Mouse (Mus musculus): ENCODE measurements at regions not wholly inside any gene's neighbourhood (a gene's known extent, or its start where the extent isn't known, plus 50 kb on each side); places are given as distances from the start of the nearest gene placed in this dataset.

DNA sequence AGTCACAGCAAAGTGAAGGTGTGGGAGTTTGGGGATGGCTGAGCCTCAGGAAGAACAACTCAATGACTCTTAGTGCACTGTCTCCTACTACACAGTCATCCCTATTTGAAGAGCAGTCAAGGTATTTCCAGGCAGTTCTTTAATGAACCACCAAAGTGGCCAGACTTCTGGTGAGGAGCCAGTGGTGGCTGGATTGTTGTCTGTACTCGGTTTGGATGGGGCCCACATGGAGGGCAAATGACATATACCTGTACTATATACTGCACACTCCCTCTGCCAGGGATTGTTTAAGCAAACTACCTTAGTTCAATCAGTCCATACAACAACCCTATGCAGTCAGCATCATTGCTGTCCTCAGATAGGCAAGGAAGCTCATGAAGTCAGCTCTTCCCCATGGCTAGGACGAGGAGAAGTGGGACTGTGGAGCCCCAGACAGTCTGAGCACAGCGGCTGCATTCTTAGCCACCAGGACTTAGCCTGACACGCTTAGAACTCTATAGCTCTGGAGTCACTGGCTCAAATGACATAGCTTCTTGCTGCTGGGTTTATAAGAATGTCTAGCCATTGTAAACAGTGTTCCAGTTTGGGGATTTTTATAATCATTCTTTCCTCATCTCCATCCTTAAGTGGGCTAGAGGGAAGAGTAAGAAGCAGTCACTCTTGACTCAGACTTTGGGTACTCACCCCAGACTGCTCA is 72.8 kb upstream of the Boc start:
- no peak for ATAC-seq (replicated peaks; ENCODE audit: low read depth, poor library complexity, severe bottlenecking)

GRCm38 (mm10) chr16:44630861-44631260 is 72.2 kb upstream of the Boc start:
- ATAC-seq (replicated peaks; ENCODE audit: low read depth, poor library complexity, severe bottlenecking), result no peak

- ATAC-seq (replicated peaks; ENCODE audit: low read depth, poor library complexity, severe bottlenecking), result no peak
These were observed 71.7 kb upstream of the Boc start for GRCm38 (mm10) chr16:44630426-44630825.

DNA sequence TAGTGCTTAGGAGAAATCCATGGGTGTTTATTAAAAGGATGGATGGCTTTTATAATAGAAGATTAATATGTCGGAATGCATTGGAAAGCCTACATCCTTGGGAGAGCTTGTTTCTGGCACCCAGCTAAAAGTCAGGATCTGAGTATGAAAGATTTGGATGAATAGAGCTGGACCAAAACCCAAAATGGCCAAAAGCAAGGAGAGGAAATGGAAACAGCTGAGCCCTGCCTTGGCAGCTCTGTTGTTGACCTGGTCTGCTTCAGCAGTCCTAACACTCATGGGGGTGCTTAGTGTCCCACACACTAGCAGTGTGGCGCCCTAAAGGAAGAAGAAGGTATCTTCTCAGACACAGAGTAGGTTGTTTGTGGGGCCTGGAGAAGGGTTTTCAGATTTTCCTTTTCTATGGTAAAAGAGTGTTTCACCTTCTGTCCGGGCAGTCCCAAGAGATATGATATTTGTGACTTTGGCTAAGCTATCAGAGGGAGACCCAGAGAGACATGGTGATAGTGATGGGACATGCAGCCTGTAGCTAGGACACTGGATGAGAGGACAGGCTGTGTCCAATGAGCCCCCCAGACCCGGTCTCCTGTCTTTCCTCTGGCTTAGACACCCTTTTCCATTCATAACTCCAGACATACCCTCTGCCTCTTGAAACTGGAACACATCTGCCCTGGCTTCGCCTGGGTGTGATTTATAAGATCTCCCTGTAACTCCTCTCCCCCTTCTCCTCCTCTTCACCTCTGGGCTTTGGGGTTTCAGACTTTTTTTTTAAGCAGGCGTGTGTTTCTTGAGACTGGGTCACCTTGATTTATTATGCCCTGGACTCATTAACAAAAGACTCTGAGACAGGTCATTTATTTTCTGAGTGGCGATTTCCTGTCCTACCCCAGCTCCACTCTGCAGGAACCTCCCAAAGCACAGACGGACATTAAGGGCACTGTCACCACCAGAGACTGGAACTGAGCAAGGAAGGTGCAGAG is 70.9 kb upstream of the Boc start:
- no peak for ATAC-seq (replicated peaks; ENCODE audit: low read depth, poor library complexity, severe bottlenecking)

- ATAC-seq (replicated peaks; ENCODE audit: low read depth, poor library complexity, severe bottlenecking), result no peak
These were observed 67.2 kb upstream of the Boc start for GRCm38 (mm10) chr16:44625871-44626293.

- ATAC-seq (replicated peaks; ENCODE audit: low read depth, poor library complexity, severe bottlenecking), result no peak
These were observed 66.5 kb upstream of the Boc start for GRCm38 (mm10) chr16:44625108-44625616.

DNA sequence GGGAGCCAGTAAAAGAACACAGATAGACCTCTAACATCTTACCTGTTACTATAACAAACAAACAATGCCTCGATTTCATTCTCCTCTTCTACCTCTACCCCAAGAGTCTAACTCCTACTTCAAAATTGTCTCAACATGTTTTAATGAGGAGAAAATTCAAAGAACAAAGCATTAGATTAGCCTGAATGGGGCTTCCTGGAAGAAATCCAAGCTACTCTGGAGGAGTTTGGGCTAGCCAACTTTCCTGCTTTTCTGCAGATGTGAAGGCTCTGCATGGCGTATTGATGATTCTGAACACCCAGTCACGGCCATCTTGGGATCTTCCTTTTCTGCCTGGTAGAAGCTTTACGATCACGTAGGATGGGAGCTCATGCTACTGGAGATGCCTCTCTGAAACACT is 62.9 kb upstream of the Boc start:
- ATAC-seq (replicated peaks; ENCODE audit: low read depth, poor library complexity, severe bottlenecking), result no peak

GRCm38 (mm10) chr16:44620536-44620935 is 61.8 kb upstream of the Boc start:
- 0 out of 2 replicates have a peak, but pooled peaks have one; percentile 60 for ATAC-seq (replicated peaks; ENCODE audit: low read depth, poor library complexity, severe bottlenecking)

DNA sequence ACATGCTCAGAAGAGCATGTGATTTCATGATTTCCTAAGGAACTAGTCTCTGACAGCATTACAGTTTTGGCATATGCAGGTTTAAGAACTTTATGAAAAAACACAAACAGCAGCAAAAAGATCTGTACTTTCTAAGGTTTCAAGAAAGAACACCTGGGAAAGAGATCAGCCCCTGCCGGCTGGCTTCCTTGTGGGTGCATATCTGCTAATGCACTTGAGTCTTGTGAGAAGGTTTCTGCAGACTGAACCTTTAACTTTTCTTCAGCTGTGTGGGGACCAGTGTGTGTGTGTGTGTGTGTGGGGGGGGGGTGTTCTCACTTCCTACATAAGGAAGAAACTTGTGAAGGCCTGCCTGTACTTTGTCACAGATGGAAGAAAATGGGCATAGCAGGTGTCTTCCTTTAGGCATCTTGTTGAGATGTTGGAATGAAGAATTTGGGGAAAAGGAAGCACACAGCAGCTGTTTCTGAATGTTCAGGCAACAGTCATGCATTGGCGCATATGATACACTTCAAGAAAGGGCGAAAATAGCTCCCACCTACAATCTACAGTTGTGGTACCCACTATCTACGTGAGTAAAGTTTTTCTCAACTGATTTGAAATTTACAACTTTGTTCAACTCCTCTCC is 60.9 kb upstream of the Boc start:
- ATAC-seq (replicated peaks; ENCODE audit: low read depth, poor library complexity, severe bottlenecking), result no peak

DNA sequence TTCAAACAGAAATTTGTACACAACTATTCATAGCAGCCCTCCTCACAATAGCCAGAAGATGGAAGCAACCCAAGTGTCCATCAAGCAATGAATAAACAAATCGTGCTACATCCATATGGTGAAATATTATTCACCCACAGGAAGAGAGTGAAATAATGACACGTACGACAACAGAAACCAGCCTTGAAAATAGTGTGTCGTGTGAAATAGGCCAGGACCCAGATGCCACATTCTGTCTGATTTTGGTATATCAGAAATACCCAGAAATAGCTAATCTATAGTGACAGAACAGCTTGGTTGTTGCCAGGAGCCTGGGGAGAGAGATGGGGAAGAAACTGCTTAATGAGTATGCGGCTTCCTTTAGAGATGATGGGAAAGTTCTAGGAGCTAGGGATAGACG is 58.3 kb upstream of the Boc start:
- no peak for ATAC-seq (replicated peaks; ENCODE audit: low read depth, poor library complexity, severe bottlenecking)

DNA sequence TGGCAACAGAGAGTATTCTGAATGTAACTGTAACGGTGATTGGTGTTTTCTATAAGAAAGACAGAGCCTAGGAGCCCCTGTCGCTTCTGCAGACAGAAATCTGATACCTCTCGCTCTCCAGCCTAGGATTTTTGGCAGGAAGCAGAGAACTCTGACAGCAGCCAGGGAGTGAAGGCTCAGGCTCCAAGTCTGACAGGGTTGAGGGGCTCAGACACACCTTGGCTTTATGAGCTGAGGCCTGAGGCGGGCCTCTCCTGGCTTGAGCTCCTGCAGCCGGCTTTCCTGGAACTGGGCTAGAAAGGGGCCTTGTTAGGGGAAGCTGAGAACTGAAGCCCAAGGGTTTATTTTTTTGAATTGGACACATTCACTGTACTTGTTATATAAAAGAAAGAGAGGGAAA is 57.7 kb upstream of the Boc start:
- ATAC-seq (replicated peaks; ENCODE audit: low read depth, poor library complexity, severe bottlenecking), result no peak

DNA sequence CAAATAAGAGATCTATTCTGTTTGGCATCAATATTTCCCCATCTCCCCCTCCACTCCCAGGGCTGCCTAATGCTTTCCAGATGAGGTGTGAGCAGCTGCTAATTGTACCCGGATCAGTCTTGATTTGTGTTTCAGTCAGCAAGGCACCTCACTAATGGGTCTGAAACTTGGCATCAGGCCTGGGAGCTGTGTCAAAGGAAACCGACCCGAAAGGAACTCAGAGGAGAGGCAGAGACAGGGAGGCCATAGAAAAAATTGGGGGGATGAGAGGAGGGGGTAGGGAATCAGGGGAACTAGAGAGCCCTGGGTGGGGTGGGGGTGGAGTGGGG is 57.1 kb upstream of the Boc start:
- ATAC-seq (replicated peaks; ENCODE audit: low read depth, poor library complexity, severe bottlenecking), result no peak

DNA sequence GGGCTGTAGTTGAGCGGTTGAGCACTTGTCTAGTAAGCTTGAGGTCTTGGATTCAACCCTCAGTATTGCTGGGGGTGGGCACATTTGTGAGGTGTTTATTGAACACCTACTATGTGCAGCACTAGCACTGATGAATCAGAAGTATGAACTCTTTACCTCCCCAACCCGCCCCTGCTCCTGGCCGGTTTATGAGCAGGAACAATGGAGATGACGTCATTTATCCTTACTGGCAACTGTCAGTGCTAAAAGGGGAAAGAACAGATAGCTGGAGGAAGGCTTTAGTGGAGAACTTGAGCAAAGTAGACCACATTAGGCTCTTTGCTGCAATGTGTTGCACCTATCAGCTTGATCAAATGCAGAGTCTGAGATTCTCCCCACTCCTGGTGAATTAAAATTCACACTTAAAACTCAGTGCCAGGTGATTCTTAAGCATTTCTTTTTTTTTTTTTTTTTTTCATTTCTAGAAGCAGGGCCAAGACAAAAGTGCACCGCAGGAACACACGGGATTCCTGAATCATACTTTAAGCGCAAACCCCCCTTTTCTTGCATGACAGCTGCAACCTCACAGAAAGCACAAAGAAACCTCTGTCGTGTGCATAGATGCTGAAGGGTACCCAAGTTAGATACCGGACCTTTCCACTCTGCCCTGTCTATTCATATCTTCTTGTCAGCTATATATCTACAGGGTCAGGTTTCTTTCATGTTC is 56.6 kb upstream of the Boc start:
- no peak for ATAC-seq (replicated peaks; ENCODE audit: low read depth, poor library complexity, severe bottlenecking)

DNA sequence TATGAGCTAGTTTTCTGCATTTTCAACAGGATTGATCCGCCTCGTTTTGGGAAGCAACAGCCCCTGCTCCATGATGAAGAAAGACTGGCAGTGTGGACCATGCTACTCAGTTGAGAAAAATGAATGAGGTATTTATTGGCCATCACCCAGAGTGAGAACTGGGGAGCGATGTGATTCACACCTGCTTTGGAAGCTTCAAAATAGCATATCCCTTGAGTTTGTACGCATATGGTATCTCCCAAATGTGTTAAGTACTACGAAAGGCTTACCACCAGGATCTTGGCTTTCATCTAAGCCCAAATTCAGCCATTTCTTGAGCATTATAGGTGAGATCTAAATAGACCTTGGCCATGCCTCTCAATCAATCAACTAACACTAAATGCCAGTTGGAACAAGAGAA is 55.5 kb upstream of the Boc start:
- no peak for ATAC-seq (replicated peaks; ENCODE audit: low read depth, poor library complexity, severe bottlenecking)

GRCm38 (mm10) chr16:44612676-44613075 is 54.0 kb upstream of the Boc start:
- no peak for ATAC-seq (replicated peaks; ENCODE audit: low read depth, poor library complexity, severe bottlenecking)

- ATAC-seq (replicated peaks; ENCODE audit: low read depth, poor library complexity, severe bottlenecking), result no peak
These were observed 52.8 kb upstream of the Boc start for GRCm38 (mm10) chr16:44611525-44611924.

- no peak for ATAC-seq (replicated peaks; ENCODE audit: low read depth, poor library complexity, severe bottlenecking)
These were observed 49.9 kb upstream of the Boc start for GRCm38 (mm10) chr16:44608586-44608985.

Measured in common myeloid progenitor, adult 5-6 weeks (primary cell).